Mouse (Mus musculus) cerebellum, adult (tissue): ENCODE measurements around the gene Rbbp5.
A peak's percentile ranks its signal among the peaks of the same experiment; 100 is the strongest.

ENCODE experiments used
- ATAC-seq: cut with Nextera tagmentation; 2 replicates; pipeline ENCODE4 v1.9.2; 2017; ENCODE audit warnings: mild to moderate bottlenecking, moderate library complexity, mixed read lengths; ENCODE audit not compliant: insufficient number of reproducible peaks, low FRiP score, low TSS enrichment

Rbbp5 gene

GRCm38 (mm10) chr1:132483759-132484158, 6.6 kb downstream of the Rbbp5 start:
- no peak for ATAC-seq

- ATAC-seq: no peak
Observed at GRCm38 (mm10) chr1:132500535-132500934, 23.4 kb downstream of the Rbbp5 start.

- no peak for ATAC-seq
Observed at GRCm38 (mm10) chr1:132505155-132505554, 28.0 kb downstream of the Rbbp5 start.

GRCm38 (mm10) chr1:132506058-132506457, 28.9 kb downstream of the Rbbp5 start, which contains the start of gene Tmem81:
Tmem81 (plus strand) TSS chr1:132506230.
- ATAC-seq: no peak

- no peak for ATAC-seq
Observed at GRCm38 (mm10) chr1:132506656-132507055, 29.5 kb downstream of the Rbbp5 start.

- ATAC-seq: no peak
Observed at GRCm38 (mm10) chr1:132509771-132510170, 32.6 kb downstream of the Rbbp5 start.

GRCm38 (mm10) chr1:132511521-132511920, 34.4 kb downstream of the Rbbp5 start:
- ATAC-seq: peak; percentile 21; the same call in 1 of the 2 replicates

- no peak for ATAC-seq
Observed at GRCm38 (mm10) chr1:132512106-132512505, 34.9 kb downstream of the Rbbp5 start.

- no peak for ATAC-seq
Observed at GRCm38 (mm10) chr1:132515339-132515738, 38.2 kb downstream of the Rbbp5 start.

GRCm38 (mm10) chr1:132516776-132517175, 39.6 kb downstream of the Rbbp5 start:
- ATAC-seq: no peak

- ATAC-seq: peak; percentile 31; the same call in 1 of the 2 replicates
Observed at GRCm38 (mm10) chr1:132518621-132519020, 41.5 kb downstream of the Rbbp5 start.

- no peak for ATAC-seq
Observed at GRCm38 (mm10) chr1:132519734-132520133, 42.6 kb downstream of the Rbbp5 start.

GRCm38 (mm10) chr1:132520764-132521163, 43.6 kb downstream of the Rbbp5 start:
- ATAC-seq: no peak

- no peak for ATAC-seq
Observed at GRCm38 (mm10) chr1:132523048-132523447, 45.9 kb downstream of the Rbbp5 start.

GRCm38 (mm10) chr1:132523920-132524319, 46.8 kb downstream of the Rbbp5 start:
- no peak for ATAC-seq

- ATAC-seq: peak; percentile 42; the same call in 1 of the 2 replicates
Observed at GRCm38 (mm10) chr1:132525832-132526231, 48.7 kb downstream of the Rbbp5 start.

GRCm38 (mm10) chr1:132528071-132528470, 50.9 kb downstream of the Rbbp5 start:
- no peak for ATAC-seq

GRCm38 (mm10) chr1:132528647-132529334, 51.6 kb downstream of the Rbbp5 start:
- peak; percentile 80 for ATAC-seq

- ATAC-seq: no peak
Observed at GRCm38 (mm10) chr1:132530631-132531191, 53.5 kb downstream of the Rbbp5 start.

- ATAC-seq: no peak
Observed at GRCm38 (mm10) chr1:132532521-132532920, 55.4 kb downstream of the Rbbp5 start.

- ATAC-seq: no peak
Observed at GRCm38 (mm10) chr1:132533840-132534239, 56.7 kb downstream of the Rbbp5 start.

- ATAC-seq: no peak
Observed at GRCm38 (mm10) chr1:132535541-132535940, 58.4 kb downstream of the Rbbp5 start.
